Mouse (Mus musculus) frontal cortex, postnatal 25 days (tissue): Measurements from ENCODE around the gene Gm813.

Experiments
- DNase-seq, 2 experiments: peaks; one replicate each; pipeline ENCODE4 v3.0.0; 2022; ENCODE audit warnings: low spot score in 2 of 2

Gm813 gene

DNA sequence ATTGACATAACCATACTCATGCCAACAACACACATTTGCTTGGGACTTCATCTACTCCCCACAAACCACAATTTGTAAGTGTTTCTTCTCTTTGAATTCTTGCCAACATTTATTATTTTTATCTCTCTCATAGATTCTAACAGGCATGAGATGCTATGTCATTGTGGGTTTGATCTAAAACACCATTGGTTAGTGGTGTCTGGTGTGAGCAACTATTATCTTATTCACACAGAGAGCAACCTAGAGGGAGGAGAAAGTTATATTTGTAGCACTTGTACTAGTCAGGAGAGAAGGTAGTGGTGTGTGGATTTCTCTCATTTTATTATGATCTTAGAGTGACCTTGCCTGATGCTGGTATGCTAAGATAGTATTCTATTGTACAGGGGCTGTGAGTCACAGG lies 12.1 kb downstream of the Gm813 start:
- DNase-seq = no peak

DNA sequence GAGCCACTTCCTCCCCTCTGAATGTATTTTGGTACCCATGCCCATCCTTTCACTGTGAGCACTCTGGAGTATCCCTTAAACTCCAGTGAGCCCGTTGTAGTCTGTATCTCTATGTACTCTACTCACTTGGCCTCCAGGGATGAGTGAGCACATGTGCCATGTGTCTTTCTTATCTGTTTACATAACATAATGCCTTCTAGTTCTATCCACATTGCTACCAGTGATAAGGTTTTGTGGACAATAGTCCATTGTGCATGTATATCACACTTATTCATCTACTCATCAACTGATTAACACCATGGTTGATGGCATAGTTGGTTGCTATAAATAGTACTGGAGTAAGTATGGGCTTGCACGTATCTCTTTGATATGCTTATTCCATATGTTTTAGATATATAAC lies 12.9 kb downstream of the Gm813 start:
- no peak for DNase-seq

DNA sequence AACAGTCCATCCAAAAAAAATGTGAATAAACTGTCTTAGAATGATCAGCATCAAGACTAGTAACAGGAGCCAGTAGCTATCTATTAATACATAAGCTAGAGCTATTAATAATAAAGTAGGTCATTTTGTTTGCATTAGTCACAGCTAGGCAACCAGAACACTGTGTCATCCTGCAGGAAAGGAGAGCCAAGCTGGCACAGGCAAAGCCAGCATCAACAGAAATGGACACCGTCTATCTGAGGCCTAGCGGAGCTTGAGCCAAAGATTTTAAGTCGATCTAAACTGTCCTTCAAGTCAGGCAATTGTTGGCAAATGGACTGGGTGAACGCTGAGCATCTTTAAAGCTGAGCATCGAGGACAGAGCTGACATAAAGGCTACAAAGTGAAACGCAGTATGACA lies 15.9 kb downstream of the Gm813 start:
- no peak for DNase-seq

DNA sequence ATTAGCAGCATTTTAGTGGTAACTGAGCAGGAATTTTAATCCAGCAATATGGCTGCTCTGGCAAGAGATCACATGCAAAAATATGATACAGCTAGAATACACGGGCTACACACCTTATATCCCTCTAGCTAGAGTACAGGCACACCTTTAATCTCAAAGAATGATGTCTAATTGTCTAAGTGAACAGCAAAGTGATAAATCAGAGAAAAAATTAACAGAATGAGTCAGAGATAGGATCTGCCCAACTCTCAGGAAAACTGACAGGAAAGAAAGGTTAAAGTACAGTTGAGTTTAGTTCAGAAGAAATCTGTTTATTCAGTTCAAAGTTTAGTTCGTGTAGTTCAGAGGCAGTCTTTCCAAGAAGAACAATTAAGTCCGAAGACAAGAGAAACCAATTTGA lies 25.5 kb downstream of the Gm813 start:
- no peak for DNase-seq

DNA sequence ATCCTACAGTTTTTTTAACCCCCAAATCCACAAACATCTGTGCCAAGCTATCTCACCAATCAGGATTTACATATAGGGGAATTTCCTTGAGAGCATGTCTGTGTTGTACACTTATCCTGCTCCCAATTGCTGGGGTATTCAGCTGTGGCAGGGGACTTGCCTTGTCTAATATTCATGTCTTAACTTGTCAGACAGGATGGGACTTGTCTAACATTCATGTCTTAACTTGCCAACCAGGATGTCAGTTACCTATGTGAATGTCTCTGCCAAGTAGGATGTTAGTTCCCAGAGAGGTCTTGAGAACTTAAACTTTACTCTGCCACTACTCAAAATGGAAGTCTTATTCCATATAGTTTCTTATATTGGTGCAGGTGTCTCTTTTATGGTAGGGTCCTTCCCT lies 27.3 kb downstream of the Gm813 start:
- no peak for DNase-seq

DNA sequence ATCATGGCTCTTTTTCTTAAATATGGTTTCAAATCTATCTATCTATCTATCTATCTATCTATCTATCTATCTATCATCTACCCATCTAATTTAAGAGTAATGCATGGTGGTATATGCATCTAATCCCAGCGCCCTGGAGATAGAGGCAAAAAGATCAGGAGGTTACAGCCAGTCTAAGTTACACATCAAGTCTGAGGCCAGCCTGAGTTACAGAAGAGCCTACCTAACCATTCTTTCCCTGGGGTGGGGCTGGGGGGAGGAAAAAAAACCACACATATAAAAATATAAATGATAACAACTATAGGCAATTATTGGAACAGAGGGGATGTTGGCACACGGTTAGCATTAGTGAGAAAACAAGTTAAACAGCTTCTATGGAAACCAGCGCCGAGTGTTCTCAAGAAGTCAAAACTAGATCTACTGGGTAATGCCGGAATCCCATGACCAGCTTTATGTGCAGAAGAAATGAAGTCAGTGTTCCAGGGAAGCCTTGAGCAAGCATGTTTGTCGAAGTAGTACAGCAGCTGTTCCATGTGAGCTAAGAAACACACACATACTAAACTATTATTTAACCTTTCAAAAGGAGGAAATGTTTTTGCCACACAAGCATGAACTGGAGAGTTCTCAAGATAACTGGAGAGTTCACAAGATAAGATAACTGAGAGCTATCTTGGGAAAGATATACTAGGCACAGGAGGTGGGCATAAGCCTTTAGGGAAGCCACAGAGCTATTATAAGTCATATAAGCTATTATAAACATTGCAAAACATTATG lies 42.6 kb downstream of the Gm813 start:
- DNase-seq = no peak

DNA sequence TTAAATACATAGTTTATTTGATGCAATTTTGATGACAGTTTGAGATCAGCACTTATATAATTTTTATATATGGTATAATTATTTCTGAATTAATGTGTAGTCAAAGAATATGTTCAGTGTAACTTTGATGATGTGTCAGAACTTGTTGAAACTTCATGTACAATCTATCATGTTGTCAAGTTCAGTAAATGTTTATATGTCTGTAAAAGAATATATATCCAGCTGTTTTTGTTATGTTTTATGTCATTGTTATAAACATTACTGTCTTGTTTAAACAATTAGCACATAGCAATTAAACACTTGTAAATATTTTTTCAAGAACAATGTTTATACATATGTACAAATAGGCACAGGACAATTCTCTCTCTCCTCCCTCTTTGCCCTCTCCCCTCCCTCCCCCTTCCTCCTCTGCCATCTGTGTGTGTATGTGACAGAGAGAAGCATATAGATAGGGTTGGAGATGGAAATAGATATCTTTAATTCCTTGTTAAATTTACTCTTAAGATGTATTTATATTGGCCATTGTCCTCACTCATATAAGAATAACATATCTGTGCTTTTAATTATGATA lies 46.0 kb downstream of the Gm813 start:
- DNase-seq = no peak
